Mouse (Mus musculus) spleen, adult 2 months (tissue): ENCODE data around the gene 9530003J23Rik.
"Not testable (repeated sequence)": the region's sequence is repeated elsewhere in the genome, so short reads cannot be mapped to it uniquely, and the experiment has no call there.

Experiments
- CTCF ChIP-seq: fragments of 200-500 bp; IDR thresholded peaks from 2 replicates; pipeline ENCODE4 v1.5.1; 2011; ENCODE audit warnings: mild to moderate bottlenecking, inconsistent platforms; ENCODE audit not compliant: insufficient read depth, insufficient read length, insufficient replicate concordance; ENCODE audit errors: extremely low read depth
- POLR2A ChIP-seq: fragments of 200-500 bp; IDR thresholded peaks from 2 replicates; pipeline ENCODE4 v1.6.1; 2011; ENCODE audit warnings: low read depth, low read length, inconsistent platforms

DNA sequence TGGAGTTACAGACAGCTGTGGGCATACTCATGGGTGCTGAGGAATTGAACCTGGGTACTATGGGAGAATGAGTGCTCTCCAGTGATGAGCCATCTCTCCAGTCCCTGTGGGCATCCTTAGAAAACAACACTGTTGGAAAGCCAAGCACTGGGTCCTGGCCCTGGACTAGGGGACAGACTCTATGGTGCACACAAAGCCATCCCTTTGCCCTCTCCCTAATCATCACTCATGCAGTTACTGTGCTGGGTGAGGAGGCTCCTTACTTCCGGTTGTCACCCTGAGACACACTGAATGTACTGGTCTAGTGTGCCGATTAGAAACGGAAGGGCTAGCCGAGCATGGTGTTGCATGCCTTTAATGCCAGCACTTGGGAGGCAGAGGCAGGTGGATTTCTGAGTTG, 44.7 kb upstream of the 9530003J23Rik start:
- TF ChIP-seq CTCF, POLR2A: not testable (repeated sequence)
